Mouse (Mus musculus): ENCODE results near the gene Arhgef16. TPM values are rescaled to one million over a fixed set of nuclear protein-coding genes. Genes with fewer than 3 reads are reported as not detected.

Gene Arhgef16
- total RNA-seq, 1 experiment: 4.2 TPM

DNA sequence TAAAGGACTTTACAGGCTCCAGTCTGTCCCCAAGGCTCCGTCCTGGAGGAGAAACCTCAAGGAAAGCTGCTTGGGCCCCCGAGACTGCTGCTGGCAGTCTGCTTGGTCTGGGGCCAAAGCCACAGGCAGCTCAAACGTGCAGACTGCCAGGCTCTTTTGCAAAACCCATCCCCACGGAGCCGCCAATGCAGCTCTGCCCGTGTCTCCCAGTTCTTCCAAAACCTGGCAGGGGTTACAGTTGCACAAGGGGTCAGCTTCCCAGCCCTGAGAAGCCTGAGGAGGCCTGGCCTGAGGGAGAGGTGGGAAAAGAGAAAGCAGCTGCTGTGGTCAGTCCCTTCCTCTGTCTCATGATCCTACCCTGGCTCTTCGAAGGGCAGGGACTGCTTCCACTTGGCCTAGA is 56.1 kb downstream of the Arhgef16 start:
- no peak for TF ChIP-seq CHD2 (IDR thresholded peaks at IDR 0.05; ENCODE audit: low read depth, low read length)
- TF ChIP-seq ZNF384 (IDR thresholded peaks at IDR 0.05; ENCODE audit: low read depth, low read length): no peak
- no peak for TF ChIP-seq ZC3H11A (IDR thresholded peaks at IDR 0.05; ENCODE audit: borderline replicate concordance, low read depth, low read length)
- no peak for TF ChIP-seq HCFC1 (IDR thresholded peaks at IDR 0.05; ENCODE audit: borderline replicate concordance, insufficient read depth, low read length)
- Histone ChIP-seq H3K36me3 (ENCODE audit: control insufficient read depth, insufficient read depth, low read length, poor library complexity, severe bottlenecking) (no peaks in the 10 kb centered on the region), H3K4me1 (ENCODE audit: control insufficient read depth in 2 of 2, insufficient read depth in 2 of 2, low read length in 2 of 2, poor library complexity in 1 of 2) (peaks cover 0 to 22% of the 10 kb centered on the region in 2 experiments; a peak in 1 of 4 replicates), H3K9ac (ENCODE audit: insufficient read depth, low read depth, low read length, poor library complexity, severe bottlenecking) (no peak overlapping the region), H3K4me3 (ENCODE audit: insufficient read depth in 1 of 2, low read depth in 1 of 2, low read length in 2 of 2, poor library complexity in 1 of 2, severe bottlenecking in 1 of 2) (no peak overlapping the region), H3K27ac (ENCODE audit: insufficient read depth, low read depth, low read length, poor library complexity, severe bottlenecking) (no peak overlapping the region), H3K9me3 (ENCODE audit: control insufficient read depth, insufficient read depth, low read depth, low read length) (no peaks in the 10 kb centered on the region)
- no peak for DNase-seq (ENCODE audit: low read depth, low spot score)
- in situ Hi-C loops (cut with MboI; ENCODE audit: low sequenced_read_pairs in 2 of 2, unreplicated experiment in 2 of 2): no loop called here

GRCm38 (mm10) chr4:154240608-154241007 is 60.9 kb downstream of the Arhgef16 start:
- no peaks in the 10 kb centered on the region for H3K9me3 ChIP-seq (ENCODE audit: control insufficient read depth, insufficient read depth, low read depth, low read length)
- no peak overlapping the region for H3K9ac ChIP-seq (ENCODE audit: insufficient read depth, low read depth, low read length, poor library complexity, severe bottlenecking)
- in situ Hi-C loops (cut with MboI; ENCODE audit: low sequenced_read_pairs in 2 of 2, unreplicated experiment in 2 of 2): no loop called here
- no peak overlapping the region for H3K4me3 ChIP-seq (ENCODE audit: insufficient read depth in 1 of 2, low read depth in 1 of 2, low read length in 2 of 2, poor library complexity in 1 of 2, severe bottlenecking in 1 of 2)
- DNase-seq (ENCODE audit: low read depth, low spot score): no peak
- H3K36me3 ChIP-seq (ENCODE audit: control insufficient read depth, insufficient read depth, low read length, poor library complexity, severe bottlenecking): no peaks in the 10 kb centered on the region
- peaks cover 0 to 6% of the 10 kb centered on the region in 2 experiments; a peak in 2 of 4 replicates for H3K4me1 ChIP-seq (ENCODE audit: control insufficient read depth in 2 of 2, insufficient read depth in 2 of 2, low read length in 2 of 2, poor library complexity in 1 of 2)
- TF ChIP-seq CHD2 (IDR thresholded peaks at IDR 0.05; ENCODE audit: low read depth, low read length) (no peak), MAFK (IDR thresholded peaks at IDR 0.05; ENCODE audit: insufficient read depth, low read depth, low read length) (no peak), ZNF384 (IDR thresholded peaks at IDR 0.05; ENCODE audit: low read depth, low read length) (no peak)
- no peak overlapping the region for H3K27ac ChIP-seq (ENCODE audit: insufficient read depth, low read depth, low read length, poor library complexity, severe bottlenecking)

GRCm38 (mm10) chr4:154239199-154239598 is 62.3 kb downstream of the Arhgef16 start:
- Histone ChIP-seq H3K36me3 (ENCODE audit: control insufficient read depth, insufficient read depth, low read length, poor library complexity, severe bottlenecking) (no peaks in the 10 kb centered on the region), H3K27ac (ENCODE audit: insufficient read depth, low read depth, low read length, poor library complexity, severe bottlenecking) (no peak overlapping the region), H3K4me1 (ENCODE audit: control insufficient read depth in 2 of 2, insufficient read depth in 2 of 2, low read length in 2 of 2, poor library complexity in 1 of 2) (peaks cover 0 to 7% of the 10 kb centered on the region in 2 experiments; a peak in 2 of 4 replicates), H3K9me3 (ENCODE audit: control insufficient read depth, insufficient read depth, low read depth, low read length) (no peaks in the 10 kb centered on the region), H3K9ac (ENCODE audit: insufficient read depth, low read depth, low read length, poor library complexity, severe bottlenecking) (no peak overlapping the region), H3K4me3 (ENCODE audit: insufficient read depth in 1 of 2, low read depth in 1 of 2, low read length in 2 of 2, poor library complexity in 1 of 2, severe bottlenecking in 1 of 2) (no peak overlapping the region)
- in situ Hi-C loops (cut with MboI; ENCODE audit: low sequenced_read_pairs in 2 of 2, unreplicated experiment in 2 of 2): no loop called here
- no peak for TF ChIP-seq ZC3H11A (IDR thresholded peaks at IDR 0.05; ENCODE audit: borderline replicate concordance, low read depth, low read length)
- TF ChIP-seq CHD2 (IDR thresholded peaks at IDR 0.05; ENCODE audit: low read depth, low read length): no peak
- no peak for DNase-seq (ENCODE audit: low read depth, low spot score)

- H3K36me3 ChIP-seq (ENCODE audit: control insufficient read depth, insufficient read depth, low read length, poor library complexity, severe bottlenecking): no peaks in the 10 kb centered on the region
- H3K4me3 ChIP-seq (ENCODE audit: insufficient read depth in 1 of 2, low read depth in 1 of 2, low read length in 2 of 2, poor library complexity in 1 of 2, severe bottlenecking in 1 of 2): peak overlapping the region; percentile 20 to 45; a peak in 2 of 4 replicates
- TF ChIP-seq ZC3H11A (IDR thresholded peaks at IDR 0.05; ENCODE audit: borderline replicate concordance, low read depth, low read length) (no peak), HCFC1 (IDR thresholded peaks at IDR 0.05; ENCODE audit: borderline replicate concordance, insufficient read depth, low read length) (no peak), ZNF384 (IDR thresholded peaks at IDR 0.05; ENCODE audit: low read depth, low read length) (no peak), CHD2 (IDR thresholded peaks at IDR 0.05; ENCODE audit: low read depth, low read length) (no peak), MAFK (IDR thresholded peaks at IDR 0.05; ENCODE audit: insufficient read depth, low read depth, low read length) (no peak)
- no peak overlapping the region for H3K27ac ChIP-seq (ENCODE audit: insufficient read depth, low read depth, low read length, poor library complexity, severe bottlenecking)
- peak; percentile 44 for DNase-seq (ENCODE audit: low read depth, low spot score)
- in situ Hi-C loops (cut with MboI; ENCODE audit: low sequenced_read_pairs in 2 of 2, unreplicated experiment in 2 of 2): no loop called here
- no peak overlapping the region for H3K9ac ChIP-seq (ENCODE audit: insufficient read depth, low read depth, low read length, poor library complexity, severe bottlenecking)
- H3K4me1 ChIP-seq (ENCODE audit: control insufficient read depth in 2 of 2, insufficient read depth in 2 of 2, low read length in 2 of 2, poor library complexity in 1 of 2): peaks cover 0 to 11% of the 10 kb centered on the region in 2 experiments; a peak in 2 of 4 replicates
- no peaks in the 10 kb centered on the region for H3K9me3 ChIP-seq (ENCODE audit: control insufficient read depth, insufficient read depth, low read depth, low read length)
These were observed 64.2 kb downstream of the Arhgef16 start for GRCm38 (mm10) chr4:154237306-154237705.

DNA sequence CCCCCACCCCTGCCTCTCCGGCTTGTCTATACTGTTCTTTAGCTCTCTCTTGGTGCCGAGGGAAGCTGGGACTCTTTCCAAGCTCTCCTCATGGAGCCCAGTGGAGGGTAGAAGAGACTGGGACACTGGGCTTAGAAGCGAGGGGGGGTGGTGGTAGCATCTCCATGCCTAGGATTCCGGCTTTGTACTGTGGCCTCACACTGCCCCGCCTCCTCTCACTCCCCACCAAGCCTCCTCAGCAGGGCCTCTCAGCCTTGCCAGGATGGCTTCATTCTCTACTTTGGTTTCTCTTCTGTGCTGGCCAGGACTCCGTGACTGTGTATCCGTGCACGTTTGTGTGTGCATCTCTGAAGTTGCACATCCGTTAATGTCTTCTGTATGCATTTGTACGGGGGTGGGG is 64.6 kb downstream of the Arhgef16 start:
- Histone ChIP-seq H3K4me3 (ENCODE audit: insufficient read depth in 1 of 2, low read depth in 1 of 2, low read length in 2 of 2, poor library complexity in 1 of 2, severe bottlenecking in 1 of 2) (no peak overlapping the region), H3K9me3 (ENCODE audit: control insufficient read depth, insufficient read depth, low read depth, low read length) (no peaks in the 10 kb centered on the region), H3K9ac (ENCODE audit: insufficient read depth, low read depth, low read length, poor library complexity, severe bottlenecking) (no peak overlapping the region), H3K27ac (ENCODE audit: insufficient read depth, low read depth, low read length, poor library complexity, severe bottlenecking) (no peak overlapping the region), H3K4me1 (ENCODE audit: control insufficient read depth in 2 of 2, insufficient read depth in 2 of 2, low read length in 2 of 2, poor library complexity in 1 of 2) (peaks cover 0 to 11% of the 10 kb centered on the region in 2 experiments; a peak in 2 of 4 replicates), H3K36me3 (ENCODE audit: control insufficient read depth, insufficient read depth, low read length, poor library complexity, severe bottlenecking) (no peaks in the 10 kb centered on the region)
- no peak for DNase-seq (ENCODE audit: low read depth, low spot score)
- TF ChIP-seq CHD2 (IDR thresholded peaks at IDR 0.05; ENCODE audit: low read depth, low read length) (no peak), MAFK (IDR thresholded peaks at IDR 0.05; ENCODE audit: insufficient read depth, low read depth, low read length) (no peak), HCFC1 (IDR thresholded peaks at IDR 0.05; ENCODE audit: borderline replicate concordance, insufficient read depth, low read length) (no peak), ZC3H11A (IDR thresholded peaks at IDR 0.05; ENCODE audit: borderline replicate concordance, low read depth, low read length) (no peak)
- in situ Hi-C loops (cut with MboI; ENCODE audit: low sequenced_read_pairs in 2 of 2, unreplicated experiment in 2 of 2): no loop called here
